Mouse (Mus musculus): ENCODE measurements around the gene Podn.

Gene Podn

GRCm38 (mm10) chr4:108045136-108046107 is 50.8 kb downstream of the Podn start:
- DNase-seq (ENCODE audit: extremely low read depth, low read depth), result no peak

- no peak for DNase-seq (ENCODE audit: extremely low read depth, low read depth)
Observed at GRCm38 (mm10) chr4:108037027-108037426, 59.2 kb downstream of the Podn start.

- no peak for DNase-seq (ENCODE audit: extremely low read depth, low read depth)
Observed at GRCm38 (mm10) chr4:108033041-108033764, 63.0 kb downstream of the Podn start.

GRCm38 (mm10) chr4:108032352-108032849 is 63.8 kb downstream of the Podn start:
- no peak for DNase-seq (ENCODE audit: extremely low read depth, low read depth)

- no peak for DNase-seq (ENCODE audit: extremely low read depth, low read depth)
Observed at GRCm38 (mm10) chr4:108031502-108032351, 64.5 kb downstream of the Podn start.

GRCm38 (mm10) chr4:108030888-108031501 is 65.2 kb downstream of the Podn start:
- no peak for DNase-seq (ENCODE audit: extremely low read depth, low read depth)

GRCm38 (mm10) chr4:108026193-108026592 is 70.1 kb downstream of the Podn start:
- peak; percentile 49 for DNase-seq (ENCODE audit: extremely low read depth, low read depth)

GRCm38 (mm10) chr4:108025269-108025668 is 71.0 kb downstream of the Podn start:
- peak; percentile 28 for DNase-seq (ENCODE audit: extremely low read depth, low read depth)

GRCm38 (mm10) chr4:108024641-108025040 is 71.6 kb downstream of the Podn start:
- no peak for DNase-seq (ENCODE audit: extremely low read depth, low read depth)

- DNase-seq (ENCODE audit: extremely low read depth, low read depth), result no peak
Observed at GRCm38 (mm10) chr4:108023186-108023585, 73.1 kb downstream of the Podn start.

- no peak for DNase-seq (ENCODE audit: extremely low read depth, low read depth)
Observed at GRCm38 (mm10) chr4:108020178-108020577, 76.1 kb downstream of the Podn start.

- no peak for DNase-seq (ENCODE audit: extremely low read depth, low read depth)
Observed at GRCm38 (mm10) chr4:108018961-108019921, 77.0 kb downstream of the Podn start.

GRCm38 (mm10) chr4:108018241-108018923 is 77.9 kb downstream of the Podn start:
- DNase-seq (ENCODE audit: extremely low read depth, low read depth), result no peak

- no peak for DNase-seq (ENCODE audit: extremely low read depth, low read depth)
Observed at GRCm38 (mm10) chr4:108017839-108018238, 78.4 kb downstream of the Podn start.

- no peak for DNase-seq (ENCODE audit: extremely low read depth, low read depth)
Observed at GRCm38 (mm10) chr4:108016321-108016720, 79.9 kb downstream of the Podn start.

- no peak for DNase-seq (ENCODE audit: extremely low read depth, low read depth)
Observed at GRCm38 (mm10) chr4:108015067-108015765, 81.0 kb downstream of the Podn start.

- DNase-seq (ENCODE audit: extremely low read depth, low read depth), result no peak
Observed at GRCm38 (mm10) chr4:108014466-108014865, 81.8 kb downstream of the Podn start.

GRCm38 (mm10) chr4:108008541-108008940 is 87.7 kb downstream of the Podn start:
- DNase-seq (ENCODE audit: extremely low read depth, low read depth), result no peak
